Mouse (Mus musculus): ENCODE results near the gene Dkkl1. TPM values are rescaled to one million over a fixed set of nuclear protein-coding genes. Genes with fewer than 3 reads are reported as not detected.

Dkkl1 gene
- polyA plus RNA-seq, 3 experiments from 2014 or later, result 17.5 to 50.4 (median 28.3) TPM

DNA sequence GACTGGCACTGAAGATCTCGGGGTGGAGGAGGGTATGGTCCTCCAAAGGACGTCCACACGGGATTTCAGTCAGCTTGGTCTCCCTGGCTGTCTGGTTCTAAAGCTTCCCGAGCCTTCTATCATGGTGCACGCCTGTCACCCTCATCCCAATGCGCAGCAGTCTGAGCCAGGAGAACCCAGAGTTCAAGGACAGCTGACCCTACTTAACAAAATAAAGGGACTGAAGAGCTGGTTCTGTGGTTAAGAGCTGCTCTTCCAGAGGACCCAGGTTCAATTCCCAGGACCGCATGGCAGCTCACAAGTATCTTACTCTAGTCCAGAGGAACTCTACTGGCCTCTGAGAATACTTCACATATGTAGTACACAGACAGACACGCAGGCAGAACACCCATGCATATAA lies 17.1 kb upstream of the Dkkl1 start:
- no peak for ATAC-seq

DNA sequence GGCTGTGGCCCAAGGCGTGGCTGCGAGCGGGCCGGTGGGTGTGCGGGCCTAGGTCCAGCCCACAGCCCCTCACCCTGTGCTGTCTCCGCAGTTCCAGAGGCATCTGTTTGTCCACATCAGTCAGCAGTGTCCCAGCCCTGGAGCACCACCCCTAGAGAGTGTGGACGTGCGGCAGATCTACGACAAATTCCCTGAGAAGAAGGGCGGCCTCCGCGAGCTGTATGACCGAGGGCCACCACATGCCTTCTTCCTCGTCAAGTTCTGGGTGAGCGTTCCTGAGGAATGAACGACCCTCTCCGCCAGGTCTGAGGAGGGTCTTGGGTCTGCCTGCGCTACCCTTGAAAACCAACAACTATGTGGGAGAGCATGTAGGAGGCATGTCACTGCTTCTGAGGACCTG lies 16.6 kb upstream of the Dkkl1 start:
- no peak for ATAC-seq

DNA sequence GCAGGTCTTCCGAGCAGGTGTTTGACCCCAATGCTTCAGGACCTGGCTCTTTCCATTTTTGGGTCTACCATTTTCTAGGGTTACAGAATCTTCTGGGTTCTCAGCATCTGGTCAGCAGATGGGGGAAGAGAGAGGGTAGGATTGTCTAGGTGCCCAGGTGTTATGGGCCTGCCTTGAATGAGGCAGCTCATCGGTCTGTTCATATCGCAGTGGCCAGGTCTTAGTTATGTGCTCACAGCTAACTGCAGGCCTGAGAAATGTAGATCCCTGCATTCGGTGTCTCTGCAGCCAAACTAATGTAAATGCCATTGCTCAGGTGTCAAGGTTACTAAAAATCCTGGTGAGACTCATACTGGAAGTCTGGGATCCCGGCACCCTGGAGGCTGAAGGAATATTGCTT lies 14.5 kb upstream of the Dkkl1 start:
- no peak for ATAC-seq

DNA sequence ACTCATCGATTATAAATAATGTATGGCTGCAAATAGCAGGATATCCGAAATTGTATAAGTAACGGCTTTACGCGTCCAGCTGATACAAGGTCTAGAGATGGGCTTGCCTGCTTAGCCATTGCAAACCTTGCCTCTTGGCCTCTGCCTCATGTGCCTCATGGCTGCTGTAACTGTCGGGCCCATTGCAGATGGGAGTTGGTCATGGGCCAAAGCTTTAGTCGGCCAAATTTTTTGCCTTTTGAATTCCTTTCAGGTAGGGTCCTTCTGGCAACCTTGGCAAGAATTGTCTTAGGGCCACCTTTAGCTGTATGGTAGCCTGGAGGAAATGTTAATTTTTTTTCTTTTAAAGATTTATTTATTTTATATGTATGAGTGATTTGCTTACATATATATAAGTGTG lies 12.9 kb upstream of the Dkkl1 start:
- ATAC-seq, result no peak

DNA sequence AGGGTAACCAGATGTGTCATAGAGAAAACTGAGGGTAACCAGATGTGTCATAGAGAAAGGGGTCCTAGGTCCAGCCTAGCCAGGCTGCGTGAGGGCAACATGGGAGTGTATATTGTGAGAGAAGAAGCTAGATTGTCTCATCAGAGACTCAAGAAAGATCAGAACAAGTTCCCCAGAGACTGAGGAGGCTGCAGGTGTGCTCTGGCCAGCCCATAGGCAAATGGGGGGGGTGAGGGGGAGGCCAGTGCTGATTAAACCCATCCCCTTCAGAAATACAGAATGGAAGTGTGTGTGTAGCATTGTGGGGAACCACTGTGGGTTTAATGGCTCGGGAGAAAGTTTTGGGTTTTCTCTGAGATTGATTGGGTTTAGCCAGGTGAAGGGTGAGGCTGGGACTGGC lies 9.7 kb upstream of the Dkkl1 start:
- no peak for ATAC-seq

DNA sequence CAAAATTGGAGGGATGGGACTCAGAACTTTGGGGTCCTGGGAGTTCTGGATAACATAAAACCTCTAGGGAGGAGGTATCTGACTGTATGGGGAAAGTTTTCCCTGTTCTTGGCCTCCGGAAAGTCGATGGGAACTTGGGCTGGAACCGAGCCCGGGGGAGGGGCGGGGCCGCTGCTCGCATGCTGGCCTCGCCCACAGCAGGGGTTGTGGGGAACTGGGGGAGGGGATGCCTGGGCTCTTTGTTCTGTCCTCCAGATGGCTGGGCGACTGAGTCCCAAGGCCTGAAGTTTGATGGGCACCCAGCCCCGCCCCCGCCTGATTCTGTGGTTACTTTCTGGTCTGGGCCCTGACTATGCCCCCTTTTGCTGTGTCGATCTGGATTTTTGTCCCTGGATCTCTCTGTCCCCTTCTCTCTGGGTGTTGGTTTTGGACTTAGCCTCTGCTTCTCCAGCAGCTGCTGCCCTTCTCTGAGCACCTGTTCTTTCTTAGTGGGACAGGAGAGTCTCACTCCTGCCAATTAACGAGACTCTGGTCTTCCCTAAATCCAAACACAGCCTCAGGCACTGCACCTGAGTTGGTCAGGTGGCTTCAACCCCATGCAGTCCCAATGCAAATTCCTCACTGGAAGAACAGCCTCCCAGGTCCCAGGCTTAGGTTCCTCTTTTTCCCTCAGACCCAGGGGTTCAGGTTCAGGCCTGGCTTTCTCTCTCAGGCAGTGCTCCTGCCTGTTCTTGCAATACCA lies 4.7 kb upstream of the Dkkl1 start:
- no peak for ATAC-seq

DNA sequence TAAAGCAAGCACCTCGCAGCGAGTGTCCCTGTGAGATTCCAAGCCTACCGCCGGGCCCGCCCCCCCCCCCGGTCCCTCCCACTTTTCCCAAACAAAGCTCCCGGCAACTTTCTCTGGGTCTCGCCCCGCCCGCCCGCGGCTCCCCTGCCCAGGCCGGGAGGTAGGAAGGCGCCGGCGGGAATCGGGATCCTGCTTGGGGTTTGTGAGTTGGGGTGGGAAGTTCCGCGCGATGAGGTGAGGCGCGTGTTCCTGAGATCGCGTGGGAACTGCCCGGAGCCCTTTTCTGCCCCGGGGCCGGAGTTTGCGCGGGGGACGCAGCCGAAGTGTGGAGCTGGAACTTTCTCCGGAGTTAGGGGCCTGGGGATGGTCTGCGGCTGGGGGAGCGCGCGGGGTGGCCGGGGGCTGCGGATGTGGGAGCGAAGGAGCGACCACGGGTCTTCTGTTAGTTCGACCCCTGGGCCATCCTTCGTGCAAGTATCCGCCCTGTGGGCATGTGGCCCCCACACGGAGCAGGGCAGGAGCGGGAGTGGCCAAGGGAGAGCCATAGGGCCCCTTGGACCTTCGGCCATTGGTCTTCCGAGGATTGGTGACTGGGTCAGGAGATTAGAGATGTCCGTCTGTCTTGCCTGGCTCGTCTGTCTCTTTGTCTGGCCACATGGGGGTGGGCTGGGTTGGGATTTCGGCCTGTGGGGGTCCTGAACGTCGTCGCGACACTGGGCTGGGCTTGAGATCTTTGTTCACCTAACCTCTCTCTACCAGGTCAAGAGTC lies 3.9 kb upstream of the Dkkl1 start, which contains the start of gene Tead2:
TSS of gene Tead2 (plus strand) at position 81 of the 769 bp plus-strand sequence.
- ATAC-seq, result no peak

DNA sequence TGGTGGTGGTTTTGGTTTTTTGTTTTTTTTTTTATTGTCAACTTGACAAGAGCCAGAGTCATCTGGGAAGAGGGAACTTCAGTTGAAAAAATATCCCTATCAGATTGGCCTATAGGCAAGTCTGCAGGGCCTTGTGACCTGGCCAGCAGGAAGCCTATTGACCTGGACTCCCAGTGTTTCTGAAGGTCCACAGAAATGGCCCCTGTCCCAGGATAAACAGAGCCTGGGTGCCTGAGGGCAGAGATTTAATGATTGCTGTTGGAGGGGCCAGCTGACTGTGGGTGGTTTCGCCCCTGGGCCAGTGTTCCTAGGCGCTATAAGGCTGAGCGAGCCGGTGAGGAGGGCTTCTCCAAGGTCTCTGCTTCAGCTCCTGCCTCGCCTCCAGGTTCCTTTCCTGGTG lies 1.8 kb upstream of the Dkkl1 start:
- ATAC-seq, result no peak

DNA sequence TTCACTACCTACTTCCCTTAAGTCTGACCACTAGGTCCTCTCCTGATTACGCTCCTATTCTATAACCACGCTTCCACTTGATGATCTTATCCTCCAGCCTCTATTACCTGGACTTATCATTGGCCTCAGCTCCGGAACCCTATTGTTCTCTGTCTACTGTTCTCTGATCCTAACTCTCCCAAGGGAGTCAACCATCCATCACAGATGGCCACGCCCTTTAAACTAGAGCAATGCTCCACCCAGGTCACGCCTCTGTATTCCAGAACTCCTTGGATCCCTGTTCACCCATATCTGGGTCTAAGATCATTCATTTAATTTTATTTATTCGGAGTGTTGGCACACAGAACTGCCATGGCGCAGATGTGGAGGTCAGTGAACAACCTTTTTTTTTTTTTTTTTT lies 409 bp upstream of the Dkkl1 start:
- ATAC-seq, result no peak

DNA sequence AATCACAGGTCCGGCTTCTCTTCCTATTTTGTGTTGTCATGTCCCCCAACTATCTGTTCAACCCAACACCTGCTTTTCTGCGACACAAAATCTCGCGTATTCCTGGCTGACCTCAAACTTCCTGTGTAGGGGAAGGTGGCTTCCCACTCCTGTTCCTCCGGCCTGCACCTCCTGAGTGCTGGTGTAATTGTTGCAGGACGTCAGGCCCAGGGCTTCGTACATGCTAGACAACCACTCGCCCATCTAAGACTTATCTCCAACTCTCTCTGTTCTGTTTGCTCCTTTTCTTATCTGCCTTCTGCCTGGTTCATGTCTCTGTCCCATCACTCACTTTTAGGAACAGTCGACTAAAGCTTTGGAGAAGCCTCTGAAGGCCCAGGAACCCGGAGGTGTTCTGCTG lies 877 bp downstream of the Dkkl1 start:
- no peak for ATAC-seq

DNA sequence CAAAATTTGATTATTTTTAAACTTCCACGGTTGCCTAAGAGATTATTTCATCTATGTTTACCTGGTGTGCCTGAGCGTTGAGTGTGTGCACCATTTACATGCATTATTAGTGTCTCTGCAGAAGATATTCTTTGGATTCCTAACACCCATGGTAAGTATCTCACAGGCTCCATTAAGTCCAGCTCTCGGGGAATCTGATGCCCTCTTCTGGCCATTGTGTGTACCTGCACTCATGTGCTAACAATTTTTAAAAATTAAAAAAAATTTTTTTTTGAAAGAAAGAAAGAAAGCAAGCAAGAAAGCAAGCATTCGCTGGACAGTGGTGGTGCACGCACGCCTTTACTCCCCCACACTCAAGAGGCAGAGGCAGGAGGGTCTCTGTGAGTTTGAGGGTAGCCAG lies 3.7 kb downstream of the Dkkl1 start:
- ATAC-seq, result no peak

DNA sequence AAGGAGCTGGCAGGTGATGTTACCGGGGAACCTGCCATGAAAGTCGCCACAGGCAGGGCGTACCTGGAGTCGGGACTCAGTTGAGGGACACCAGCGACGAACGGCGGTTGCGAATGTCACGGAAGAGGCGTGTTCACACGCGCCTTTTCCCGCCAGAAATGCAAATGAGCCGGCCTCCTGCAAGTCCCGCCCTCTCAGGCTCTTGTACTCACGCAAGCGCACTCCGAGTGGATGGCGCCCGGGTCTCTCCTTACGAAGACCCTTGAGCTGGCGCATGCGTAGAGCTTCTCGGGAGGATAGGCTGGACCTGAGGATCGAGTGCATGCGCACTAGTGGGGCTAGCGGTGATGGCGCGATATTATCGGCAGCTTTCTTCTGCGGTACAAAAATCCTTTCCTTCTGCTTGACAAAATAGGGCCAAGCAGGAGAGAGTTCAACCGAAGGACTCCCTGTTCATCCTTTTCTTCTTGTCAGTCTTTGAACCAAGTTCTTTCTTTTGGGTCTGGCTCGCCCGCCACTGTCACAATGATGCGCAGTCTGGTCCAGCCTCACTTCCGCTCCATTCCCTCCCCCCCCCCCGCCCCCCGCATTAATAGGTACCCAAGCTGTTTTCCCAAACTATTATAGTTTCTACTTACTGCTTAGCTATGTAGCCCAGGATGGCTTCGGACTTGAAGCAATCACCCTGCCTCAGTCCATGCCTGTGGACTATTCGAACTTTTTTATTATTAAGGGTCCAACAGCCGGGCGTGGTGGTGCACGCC lies 7.4 kb downstream of the Dkkl1 start, which contains the start of gene Ccdc155:
TSS of gene Ccdc155 (minus strand) at position 513 of the 764 bp plus-strand sequence.
- peak; percentile 90 for ATAC-seq

DNA sequence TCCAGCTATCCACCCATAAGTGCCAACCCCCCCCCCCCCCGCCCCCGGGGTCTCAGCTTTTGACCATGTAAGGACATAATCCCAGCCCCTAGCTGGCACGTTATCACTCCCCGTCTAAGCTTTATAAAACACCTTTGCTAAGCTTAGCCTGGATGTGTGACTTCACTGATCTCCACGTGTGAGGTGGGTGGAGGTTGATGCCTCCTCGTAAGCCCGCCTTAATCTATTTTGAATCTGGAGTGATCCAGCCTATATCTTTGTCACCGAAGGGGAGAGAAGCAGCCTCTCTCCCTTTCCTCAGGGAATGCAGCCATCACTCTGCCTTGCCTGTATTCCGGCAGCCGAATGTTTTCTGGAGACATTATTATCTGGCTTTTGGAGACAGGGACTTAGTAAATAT lies 9.3 kb downstream of the Dkkl1 start:
- no peak for ATAC-seq

DNA sequence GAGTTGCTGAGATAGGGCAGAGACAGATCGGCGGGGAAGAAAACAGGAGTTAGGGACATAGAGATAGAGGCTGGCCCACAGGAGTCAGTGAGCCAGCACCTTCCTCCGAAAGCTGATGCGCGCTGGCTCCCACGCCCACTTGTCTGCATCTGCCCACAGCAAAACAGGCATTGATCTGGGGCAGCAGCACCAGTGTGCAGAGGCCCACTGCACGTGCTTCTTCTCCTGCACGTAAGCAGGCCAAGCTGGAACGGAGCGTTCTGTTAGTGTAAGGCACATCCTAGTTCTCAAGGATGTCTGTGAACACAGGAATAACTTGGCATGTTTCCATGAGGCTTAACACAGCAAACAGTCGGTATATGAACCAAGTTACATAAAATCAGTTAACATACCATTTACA lies 13.0 kb downstream of the Dkkl1 start:
- ATAC-seq, result no peak

DNA sequence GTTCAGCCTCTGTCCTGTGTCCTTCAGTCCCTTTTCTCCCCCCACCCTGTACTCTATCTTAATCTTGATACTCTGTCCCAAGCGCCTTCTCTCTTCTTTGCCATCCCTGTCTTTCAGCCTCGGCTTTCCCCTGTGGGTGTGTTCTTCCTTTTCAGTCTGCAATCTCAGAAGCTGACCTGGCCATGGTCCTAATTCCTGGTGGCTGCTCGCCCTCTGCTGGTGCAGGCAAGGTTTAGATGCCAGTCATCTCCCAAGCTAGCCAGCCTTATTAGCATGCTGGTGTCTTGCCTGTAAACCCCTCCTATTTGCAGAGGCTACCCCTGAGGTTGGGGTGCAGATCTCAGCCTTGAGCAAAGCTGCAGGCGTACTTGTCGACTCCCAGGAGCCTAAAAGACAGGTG lies 13.5 kb downstream of the Dkkl1 start:
- ATAC-seq, result peak; percentile 60

DNA sequence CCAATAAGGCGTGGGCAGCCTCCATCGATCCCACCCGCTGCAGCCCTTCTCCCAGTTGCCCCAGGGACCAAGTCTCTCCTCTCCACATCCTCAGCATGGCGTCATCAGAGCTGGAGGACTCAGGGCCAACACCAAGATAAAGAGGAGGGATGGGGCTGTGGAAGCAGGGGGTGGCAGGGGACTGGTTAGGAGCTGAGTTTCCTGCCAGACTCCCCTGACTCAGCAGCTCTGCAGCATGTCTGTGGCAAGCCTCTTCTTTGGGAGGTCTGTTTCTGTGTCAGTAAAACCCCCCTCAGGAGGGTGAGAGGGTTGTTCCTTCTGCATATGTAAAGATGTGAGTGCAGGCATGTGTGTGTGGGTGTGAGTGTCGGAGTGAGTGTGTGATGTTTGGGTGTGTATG lies 15.0 kb downstream of the Dkkl1 start:
- no peak for ATAC-seq

DNA sequence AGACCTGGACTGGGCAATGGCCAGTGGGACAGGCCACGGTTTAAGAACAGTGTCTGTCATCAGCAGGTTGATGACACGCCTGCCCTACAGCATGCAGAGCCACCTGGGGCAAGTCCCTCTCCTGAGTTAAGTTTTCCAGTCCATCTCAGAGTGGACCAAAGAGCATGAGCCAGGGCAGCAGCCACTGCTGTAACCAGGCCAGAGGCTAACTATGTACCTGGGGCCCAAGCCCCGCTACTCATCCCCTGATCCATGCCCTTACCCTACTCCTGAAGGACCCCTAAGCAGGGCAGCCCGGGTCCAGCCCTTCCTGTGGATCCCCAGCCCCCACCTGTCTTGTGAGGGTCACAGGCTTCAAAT lies 15.8 kb downstream of the Dkkl1 start:
- ATAC-seq, result no peak

DNA sequence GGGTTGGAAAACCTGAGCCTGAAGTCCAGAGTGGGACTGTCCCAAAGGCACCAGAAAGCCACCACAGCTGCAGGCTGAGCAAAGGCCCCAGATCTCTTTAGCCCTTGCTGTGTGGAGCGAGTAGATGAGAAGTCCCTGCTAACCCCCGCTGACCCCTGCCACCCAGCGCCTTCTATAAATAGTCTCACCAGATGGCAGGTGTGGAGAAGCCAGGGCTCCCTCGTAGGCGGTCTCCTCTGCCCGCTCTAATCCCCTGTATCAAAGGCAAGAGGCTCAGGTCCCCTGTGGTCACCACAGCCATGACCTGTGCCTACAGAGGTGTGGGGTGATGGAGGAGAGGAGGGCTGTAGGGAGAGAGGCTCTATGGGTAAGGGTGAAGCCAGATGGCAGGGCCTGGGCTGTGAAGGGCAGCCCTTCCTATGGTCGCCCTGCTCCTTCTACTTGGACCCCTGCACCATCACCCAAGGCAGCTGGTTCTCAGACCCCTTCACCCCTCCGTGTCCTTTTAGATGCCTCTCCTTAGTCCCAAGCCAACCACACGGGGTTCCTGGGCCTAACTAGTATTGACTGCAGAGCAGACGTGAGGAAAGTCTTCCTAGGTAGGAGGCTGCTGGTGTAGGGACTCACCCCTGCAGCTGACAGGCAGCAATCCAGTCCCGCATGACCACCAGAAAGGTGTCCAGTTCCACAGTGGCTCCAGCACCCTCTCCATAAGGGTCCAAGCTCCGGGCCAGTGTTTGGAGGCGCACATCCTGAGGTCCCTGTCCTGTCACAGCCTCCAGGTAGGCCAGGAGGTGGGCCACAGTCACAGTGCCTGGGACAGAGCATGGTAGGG lies 16.4 kb downstream of the Dkkl1 start:
- no peak for ATAC-seq

DNA sequence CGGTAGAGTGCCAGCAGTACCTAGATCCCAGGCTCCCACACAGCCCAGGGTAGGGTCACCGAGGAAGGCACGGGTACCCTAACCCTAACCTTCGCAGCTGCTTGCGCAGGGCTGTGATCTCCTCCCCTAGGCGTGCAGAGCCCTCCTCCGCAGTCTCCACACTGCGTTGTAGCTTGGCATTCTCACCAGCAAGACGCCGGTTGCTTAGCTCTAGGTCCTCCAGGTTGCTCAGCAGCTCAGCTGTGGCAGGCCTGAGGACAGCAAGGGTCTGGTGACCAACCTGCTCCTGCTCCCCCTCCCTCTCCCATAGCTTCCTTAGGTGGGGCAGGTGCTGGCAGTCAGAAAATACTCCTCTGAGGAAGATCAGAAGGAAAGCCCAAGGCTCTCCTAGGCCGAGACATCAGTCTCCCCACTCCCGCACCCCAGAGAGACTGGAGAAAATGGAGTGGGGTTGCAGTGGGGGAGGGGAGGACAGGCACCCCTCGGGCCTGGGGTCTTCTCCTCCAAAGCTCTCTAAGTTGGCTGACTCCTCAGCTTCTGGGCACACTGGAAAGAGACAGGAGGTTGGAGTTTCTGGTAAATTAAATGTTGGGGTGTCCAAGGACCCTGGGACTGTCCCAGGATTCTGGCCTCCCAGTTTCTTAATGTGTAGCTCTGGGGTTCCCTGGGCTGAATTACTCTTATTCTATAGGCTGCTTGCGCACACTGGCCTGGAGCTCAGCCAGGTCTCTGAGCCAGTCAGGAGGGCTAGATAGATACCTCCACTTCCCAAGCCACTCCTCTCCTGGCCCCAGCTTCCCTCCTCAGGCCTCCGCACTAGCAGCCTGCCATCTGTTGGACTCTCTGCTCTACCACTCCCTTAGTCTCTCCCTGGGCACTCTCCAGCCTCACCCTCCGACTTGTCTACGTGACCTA lies 17.8 kb downstream of the Dkkl1 start:
- no peak for ATAC-seq

DNA sequence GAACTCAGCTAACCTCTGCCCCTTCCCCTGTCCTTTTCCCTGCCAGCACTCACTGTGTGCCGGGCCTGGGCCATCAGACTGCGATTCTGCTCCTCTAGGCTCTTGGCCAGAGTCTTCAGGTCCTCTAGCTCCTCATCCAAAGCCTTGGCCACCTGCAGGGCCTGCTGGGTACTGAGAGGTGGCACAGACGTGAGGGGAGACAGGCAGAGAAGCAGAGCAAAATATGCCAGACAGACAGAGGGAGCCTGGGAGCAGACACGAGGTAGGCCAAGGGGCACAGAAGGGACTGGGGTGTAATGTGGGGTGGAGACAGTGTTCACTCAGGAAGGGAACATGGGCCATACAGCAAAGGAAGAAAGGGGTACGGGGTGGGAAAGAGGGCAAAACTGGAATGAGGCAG lies 18.5 kb downstream of the Dkkl1 start:
- no peak for ATAC-seq

DNA sequence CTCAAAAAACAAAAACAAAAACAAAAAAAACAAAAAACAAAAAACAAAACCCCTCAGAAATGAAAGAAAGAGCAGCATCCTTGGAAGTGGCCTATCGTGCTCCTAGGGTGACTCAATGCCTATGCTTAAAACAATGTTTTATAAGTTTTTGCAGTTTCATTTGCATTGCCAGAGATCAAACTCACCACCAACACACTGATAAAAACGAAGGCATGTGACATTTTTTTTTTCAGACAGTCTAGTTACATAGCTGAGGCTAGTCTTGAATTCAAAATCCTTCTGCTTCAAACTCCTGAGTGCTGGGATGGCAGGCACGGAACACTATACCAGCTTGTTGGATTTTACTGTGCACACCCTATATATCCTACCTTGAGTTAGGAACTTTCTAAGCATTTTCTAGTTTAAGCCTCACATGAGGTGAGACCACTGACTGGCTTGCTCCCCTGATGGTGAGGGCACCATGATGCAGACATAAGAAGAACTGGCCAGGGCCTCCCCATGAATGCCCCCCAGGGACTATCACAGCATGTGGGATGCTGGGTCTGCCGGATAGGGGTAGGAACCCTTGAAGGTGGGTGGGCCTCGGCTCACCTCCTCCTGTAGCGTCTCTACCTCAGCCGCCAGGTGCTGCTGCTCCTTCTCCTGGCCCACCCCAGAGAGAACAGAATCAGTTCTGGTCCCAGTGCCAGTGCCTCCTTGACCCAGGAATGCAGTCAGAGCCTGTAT lies 19.2 kb downstream of the Dkkl1 start:
- no peak for ATAC-seq
